Comparison of ENCODE assay signal across 8 mouse cellular contexts in genomic region chr12:110806301-110806970, GRCm38 (mm10). TPM values are rescaled to one million over a fixed set of nuclear protein-coding genes. Genes with fewer than 3 reads are reported as not detected.
A peak's percentile ranks its signal among the peaks of the same experiment; 100 is the strongest.
DNase-seq lines count a peak whose midpoint lies in the region; ATAC-seq and TF ChIP-seq lines count a peak whose summit lies in the region.

No protein-coding gene starts in this region.

- H3K4me2 ChIP-seq in lung, postnatal 0 days (replicated peaks; ENCODE audit: low read depth, low read length) = no peak overlapping the region

- no peaks in the 10 kb centered on the region for H3K27me3 ChIP-seq in lung, postnatal 0 days (replicated peaks; ENCODE audit: insufficient read depth, low read length)
- no peaks in the 10 kb centered on the region for H3K27me3 ChIP-seq in thymus, adult 2 months (ENCODE audit: control insufficient read depth, insufficient read depth, low read length)

- WGBS in lung, postnatal 0 days = 87% methylated on average over 3 of the region's 3 CpGs
- WGBS in thymus, adult 2 months = 97% methylated on average over 3 of the region's 3 CpGs

- H3K4me3 ChIP-seq in lung, postnatal 0 days (ENCODE audit: low read depth, low read length) = no peak overlapping the region
- H3K4me3 ChIP-seq in thymus, adult 2 months (ENCODE audit: control insufficient read depth, insufficient read depth, low read length) = no peak overlapping the region

- no peak for TF ChIP-seq POLR2A in thymus, adult 2 months (IDR thresholded peaks at IDR 0.05; ENCODE audit: control insufficient read depth, extremely low read depth, insufficient read depth, low read length, poor library complexity)

- TF ChIP-seq CTCF in lung, postnatal 0 days (IDR thresholded peaks at IDR 0.05) = peak; percentile 58
- TF ChIP-seq CTCF in thymus, adult 2 months (IDR thresholded peaks at IDR 0.05; ENCODE audit: borderline replicate concordance, control insufficient read depth, extremely low read depth, insufficient read depth, low read length, poor library complexity) = no peak

- H3K4me1 ChIP-seq in lung, postnatal 0 days (ENCODE audit: insufficient read depth, low read depth, low read length) = no peaks in the 10 kb centered on the region
- no peaks in the 10 kb centered on the region for H3K4me1 ChIP-seq in thymus, adult 2 months (replicated peaks; ENCODE audit: control insufficient read depth, insufficient read depth, low read length)

- no peak overlapping the region for H3K27ac ChIP-seq in lung, postnatal 0 days (ENCODE audit: low read length)
- no peak overlapping the region for H3K27ac ChIP-seq in thymus, adult 2 months (ENCODE audit: control insufficient read depth, insufficient read depth, low read length)

- H3K9ac ChIP-seq in lung, postnatal 0 days (replicated peaks; ENCODE audit: low read depth) = no peak overlapping the region

- no peaks in the 10 kb centered on the region for H3K9me3 ChIP-seq in lung, postnatal 0 days (ENCODE audit: low read length)

- ATAC-seq in lung, postnatal 0 days = no peak

- H3K36me3 ChIP-seq in lung, postnatal 0 days (ENCODE audit: insufficient read depth, low read length) = no peaks in the 10 kb centered on the region
- H3K36me3 ChIP-seq in thymus, adult 2 months (ENCODE audit: control insufficient read depth, insufficient read depth, low read length) = no peaks in the 10 kb centered on the region

- no peak for TF ChIP-seq EP300 in lung, postnatal 0 days (IDR thresholded peaks at IDR 0.05)

- DNase-seq in cerebellum, postnatal 10 days = peak; percentile 69
- no peak for DNase-seq in cerebellum, adult 11 months
- DNase-seq in layer of hippocampus, adult 9-11 months = peak; percentile 54
- no peak for DNase-seq in layer of hippocampus, adult 8-10 months (ENCODE audit: low spot score in 2 of 2)
- DNase-seq in adrenal gland, adult 8-10 months = peak; percentile 21
- no peak for DNase-seq in lung, postnatal 0 days (ENCODE audit: low spot score)
- no peak for DNase-seq in thymus, postnatal 4 days
- no peak for DNase-seq in thymus, adult 2 months

RNA-seq across cellular contexts. Expression of gene Mok, which starts 34.3 kb away (rescaled TPM):
- total RNA-seq in layer of hippocampus, adult 8-10 months (2022) = 10 to 100 TPM in 3 of 4 experiments, 1 to 10 TPM in 1; 7.5 to 14.1 (median 11.5) TPM
- 1 to 10 TPM; 1.4 to 3.7 (median 2.5) TPM for total RNA-seq in adrenal gland, adult 8-10 months (2022)
- polyA plus RNA-seq in lung, postnatal 0 days (2015; fragmentation: Nextera tagmentation; extraction: Ambion mirVana) = 11.1 and 11.9 TPM in 2 replicates
- 0.65 and 1.4 TPM in 2 replicates for polyA plus RNA-seq in thymus, adult 2 months (2012; rRNA removed)

RNA-seq across cellular contexts. Expression of gene Zfp839, which starts 43.6 kb away (rescaled TPM):
- 10 to 100 TPM; 12.3 to 15.4 (median 14.8) TPM for total RNA-seq in layer of hippocampus, adult 8-10 months (2022)
- total RNA-seq in adrenal gland, adult 8-10 months (2022) = 10 to 100 TPM; 15.5 to 22.4 (median 18.4) TPM
- 2.4 and 3.3 TPM in 2 replicates for polyA plus RNA-seq in lung, postnatal 0 days (2015; fragmentation: Nextera tagmentation; extraction: Ambion mirVana)
- polyA plus RNA-seq in thymus, adult 2 months (2012; rRNA removed) = 4.2 and 5.5 TPM in 2 replicates

Comparison
In these comparisons a context has a peak if more than half of its experiments do, and no peak if none do; other contexts are left out.
1. DNase-seq: peak in cerebellum, postnatal 10 days (2 of 2), layer of hippocampus, adult 9-11 months (single experiment) and adrenal gland, adult 8-10 months (single experiment); none in cerebellum, adult 11 months (single experiment), layer of hippocampus, adult 8-10 months (0 of 2), lung, postnatal 0 days (single experiment), thymus, postnatal 4 days (single experiment) and thymus, adult 2 months (single experiment).